Mouse (Mus musculus) CH12F3 (cell line): ENCODE measurements around the gene Dync1li2.

Experiments
- in situ Hi-C: fragments of 300-500 bp; cut with MboI; formaldehyde crosslinking; loops from 2 replicates; pipeline ENCODE4 v1.14.3; 2020; ENCODE audit warnings: low sequenced_read_pairs

The Dync1li2 gene

DNA sequence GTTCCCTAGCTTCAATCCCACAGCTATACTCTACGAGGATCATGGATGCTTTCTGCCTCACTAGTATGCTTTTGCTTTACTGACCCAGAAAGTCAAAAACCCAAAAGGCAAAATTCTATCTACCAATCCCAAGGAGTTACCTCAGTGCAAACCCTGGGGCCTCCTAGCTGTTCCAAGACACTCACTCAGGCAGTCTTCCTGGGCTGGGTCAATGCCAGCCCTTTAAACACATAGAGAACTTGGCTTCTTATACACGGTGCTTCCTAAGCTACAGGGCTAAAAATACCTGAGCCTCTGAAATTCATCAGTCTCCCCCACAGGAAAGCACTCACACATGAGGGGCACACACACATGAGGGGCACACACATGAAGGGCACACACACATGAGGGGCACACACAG, 59.6 kb downstream of the Dync1li2 start:
- in situ Hi-C loops, result no loop called here

DNA sequence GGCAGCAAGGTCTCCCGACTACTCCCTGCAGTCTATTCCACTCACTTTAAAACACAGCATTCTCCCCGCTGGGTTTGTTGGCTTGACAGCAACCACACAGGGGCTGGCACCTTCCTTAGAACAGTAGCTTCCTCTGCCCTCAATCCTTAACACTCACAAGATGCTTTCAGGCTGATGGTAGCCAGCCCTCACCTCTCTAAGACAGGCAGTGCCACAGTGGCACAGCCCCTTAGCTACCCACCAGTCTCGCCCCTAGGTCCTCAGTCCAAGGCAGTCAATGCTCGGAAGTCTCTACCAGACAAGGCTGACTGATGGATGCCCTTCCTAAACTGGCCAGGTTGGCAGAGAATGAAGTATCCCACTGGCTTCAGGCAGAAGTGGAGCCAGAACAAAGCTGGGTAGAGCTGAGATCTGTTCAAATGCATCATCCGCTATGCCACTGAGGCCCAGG, 61.9 kb downstream of the Dync1li2 start:
- in situ Hi-C loops, result no loop called here

DNA sequence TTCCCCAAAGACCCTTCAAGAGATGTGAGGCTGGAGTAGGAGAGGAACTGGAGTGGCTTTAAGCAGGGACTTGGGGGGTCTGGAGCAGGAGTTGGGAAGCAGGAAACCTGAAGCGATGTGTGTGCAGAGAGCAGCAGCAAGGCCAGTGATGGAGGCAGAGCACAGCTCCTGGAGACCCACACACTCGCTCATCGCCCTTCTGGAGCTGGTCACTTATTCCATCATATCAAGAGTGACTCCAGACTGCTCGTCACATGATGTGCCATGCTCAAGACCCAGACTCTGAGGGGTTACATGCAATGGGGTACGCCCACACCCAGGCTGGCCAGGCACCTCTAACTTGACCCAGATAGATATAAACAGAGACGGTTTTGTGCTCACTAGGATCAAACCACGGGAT, 62.6 kb downstream of the Dync1li2 start:
- in situ Hi-C loops, result no loop called here

DNA sequence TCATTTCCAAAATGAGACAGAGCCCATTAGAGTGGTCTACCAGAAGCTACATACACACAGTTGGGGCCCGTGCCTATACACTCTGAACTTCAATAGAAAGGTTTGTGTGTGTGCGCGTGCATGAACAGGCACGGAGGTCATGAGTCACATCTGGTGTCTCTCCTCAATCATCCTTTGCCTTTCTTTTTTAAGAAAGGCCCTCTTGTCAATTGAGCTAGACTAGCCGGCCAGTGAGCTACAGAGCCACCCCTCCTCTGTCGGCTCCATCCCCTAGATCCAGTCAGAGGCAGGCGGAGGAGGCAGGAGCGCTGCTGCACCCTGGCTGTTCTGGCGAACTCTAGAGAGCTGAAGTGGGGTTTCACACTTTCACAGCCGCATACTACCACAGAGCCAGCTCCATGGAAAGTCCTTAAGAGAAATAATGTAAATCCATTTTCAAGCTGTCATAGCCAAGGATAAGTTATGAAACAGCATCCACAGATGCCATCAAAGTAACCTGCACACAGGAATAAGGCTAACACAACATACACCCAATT, 63.5 kb downstream of the Dync1li2 start:
- in situ Hi-C loops, result no loop called here

DNA sequence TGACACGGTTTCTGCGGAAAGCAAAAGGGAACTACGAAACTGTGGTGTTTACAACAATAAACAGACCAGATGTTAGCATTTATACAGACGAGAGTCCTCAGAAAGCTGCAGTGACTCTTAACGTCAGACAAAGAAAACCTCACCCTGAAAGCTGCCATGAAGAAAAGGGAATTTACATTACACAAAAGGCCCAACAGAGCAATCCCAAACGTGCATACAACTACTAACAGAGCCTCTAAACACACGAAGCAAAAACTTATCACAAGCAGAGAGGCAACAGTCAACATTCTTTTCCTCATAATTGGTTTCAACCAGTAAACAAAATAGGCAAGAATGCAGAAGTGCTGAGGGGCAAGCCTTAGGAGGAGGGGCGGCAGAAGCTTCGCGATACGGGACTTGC, 66.2 kb downstream of the Dync1li2 start:
- in situ Hi-C loops, result no loop called here

DNA sequence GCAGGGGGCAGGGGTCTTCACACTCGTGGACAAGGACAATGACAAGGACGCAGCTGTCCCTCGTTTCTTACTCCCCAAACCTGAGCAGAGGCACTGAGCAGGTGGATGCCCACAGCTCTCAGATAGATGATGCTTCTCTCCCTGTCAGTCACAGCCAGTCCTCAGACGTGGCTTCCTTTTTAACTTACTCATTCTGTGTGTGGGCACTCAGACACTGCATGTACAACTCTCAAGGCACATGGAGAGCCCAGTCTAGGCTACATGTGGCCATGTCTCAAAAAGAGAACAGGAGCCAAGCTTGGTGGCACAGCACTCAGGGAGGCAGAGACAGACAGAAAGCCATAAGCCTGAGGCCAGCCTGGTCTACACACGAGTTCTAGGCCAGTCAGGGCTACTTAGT, 66.9 kb downstream of the Dync1li2 start:
- in situ Hi-C loops, result no loop called here

DNA sequence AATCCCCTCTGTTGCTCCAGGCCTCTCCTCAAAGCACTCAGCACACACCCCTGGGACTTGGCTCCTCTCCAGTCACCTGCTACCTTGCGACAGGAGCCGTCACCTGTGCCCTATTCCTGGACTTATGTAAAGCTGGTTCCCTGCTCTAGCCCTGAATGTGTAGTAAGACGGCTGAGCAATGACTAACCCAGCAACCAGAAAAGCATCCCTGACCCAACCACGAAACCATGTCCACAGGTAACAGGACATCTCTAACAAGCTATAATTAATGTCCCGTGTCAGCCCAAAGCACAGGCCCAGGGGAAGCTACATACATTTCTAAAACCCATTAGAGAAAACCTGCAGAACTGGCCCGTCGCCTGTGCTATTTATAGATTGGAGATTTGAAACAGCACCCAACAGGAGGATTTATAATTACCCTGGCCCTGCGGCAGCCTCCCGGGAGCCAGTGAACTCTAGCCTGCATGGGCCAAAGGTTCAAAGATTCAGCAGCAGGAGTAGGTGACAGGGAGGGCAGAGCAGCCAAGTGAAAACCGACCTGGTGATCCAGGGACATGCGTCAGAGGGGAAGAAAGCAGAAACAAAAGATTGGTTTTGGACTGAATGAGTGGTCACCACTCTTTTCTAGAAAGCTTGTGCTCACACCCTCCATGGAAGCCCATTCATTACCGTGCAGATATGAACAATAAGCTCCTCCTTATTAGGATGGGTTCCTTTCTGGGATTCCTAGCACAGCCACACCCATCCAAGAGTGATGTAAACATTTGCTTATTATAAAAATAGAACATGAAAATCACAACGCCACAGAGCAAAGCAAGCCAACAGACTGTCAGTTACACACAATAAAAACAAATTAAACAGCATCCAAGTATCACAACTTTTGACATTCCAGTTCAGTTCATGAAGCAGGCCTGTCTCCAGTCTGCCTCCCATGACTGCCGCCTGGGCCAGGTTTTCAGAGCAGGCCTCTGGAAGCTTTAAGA, 67.7 kb downstream of the Dync1li2 start:
- in situ Hi-C loops, result no loop called here

DNA sequence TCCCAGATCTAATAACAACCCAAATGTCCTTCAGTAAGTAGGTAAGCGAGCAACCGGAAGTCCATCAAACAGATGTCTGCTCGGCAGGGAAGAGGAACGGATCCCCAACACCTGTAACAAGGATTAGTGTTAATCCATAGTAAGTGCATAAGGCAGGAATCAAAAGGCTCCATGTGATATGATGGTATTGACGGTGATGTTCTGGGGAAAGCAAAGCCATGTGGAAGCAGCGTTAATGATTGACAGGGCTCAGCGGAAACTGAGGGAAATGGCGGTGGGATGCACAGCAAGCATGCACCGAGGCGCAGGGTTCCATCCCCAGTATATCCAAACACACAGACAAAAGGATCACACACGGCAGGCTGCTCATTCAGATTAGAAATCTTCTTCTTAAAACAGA, 68.6 kb downstream of the Dync1li2 start:
- in situ Hi-C loops, result no loop called here

DNA sequence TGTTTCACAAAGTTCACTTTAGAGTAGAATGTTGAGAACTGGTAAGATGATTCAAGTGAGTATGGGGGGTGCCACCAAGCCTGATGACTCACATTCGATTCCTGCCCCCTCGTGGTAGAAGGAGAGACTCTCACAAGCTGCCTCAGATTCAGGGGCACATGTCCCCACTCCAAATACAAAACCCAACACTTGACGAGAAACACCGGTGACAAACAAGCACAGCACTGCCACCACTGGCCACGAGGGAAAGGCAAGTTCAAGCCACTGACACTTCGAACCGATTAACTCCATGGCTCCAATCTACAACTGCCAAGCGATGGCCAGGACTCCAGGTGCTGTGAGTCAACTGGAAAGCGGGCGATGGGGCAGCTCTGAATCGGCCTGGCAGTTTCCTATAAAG, 69.1 kb downstream of the Dync1li2 start:
- in situ Hi-C loops, result no loop called here

DNA sequence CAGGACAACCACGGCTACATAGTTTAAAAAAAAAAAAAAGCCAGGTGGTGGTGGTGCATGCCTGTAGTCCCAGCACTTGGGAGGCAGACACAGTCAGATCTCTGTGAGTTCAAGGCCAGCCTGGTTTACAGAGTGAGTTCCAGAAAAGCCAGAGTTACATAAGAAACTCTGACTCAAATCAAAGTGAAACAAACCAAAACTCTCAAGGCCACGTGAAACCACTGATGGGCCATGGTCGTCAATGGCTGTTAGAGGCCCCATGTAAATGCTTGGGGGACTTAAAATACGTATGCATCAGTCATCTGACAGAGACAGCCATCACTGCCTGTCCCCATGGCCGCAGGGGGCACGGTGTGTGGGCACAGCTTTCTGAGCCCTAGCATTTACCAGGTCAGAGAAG, 71.7 kb downstream of the Dync1li2 start:
- in situ Hi-C loops, result no loop called here

DNA sequence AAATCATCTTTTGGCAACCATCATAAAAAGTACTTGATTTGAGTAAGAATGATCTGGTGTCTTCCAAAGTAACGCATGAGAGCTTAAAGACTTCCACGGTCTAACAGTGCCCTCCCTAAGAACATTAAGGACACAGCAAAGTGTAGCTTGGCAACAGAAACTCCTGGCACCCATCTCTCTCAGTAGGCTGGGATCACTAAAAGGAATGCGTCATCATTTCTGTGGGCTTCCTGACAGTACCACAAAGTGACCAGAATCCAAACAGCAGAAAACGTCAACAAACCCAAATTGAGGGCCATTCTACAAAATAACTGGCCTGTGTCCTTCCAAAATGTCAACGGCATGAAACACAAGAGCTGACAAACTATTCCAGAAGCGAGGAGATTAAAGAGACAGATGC, 72.8 kb downstream of the Dync1li2 start:
- in situ Hi-C loops, result no loop called here

DNA sequence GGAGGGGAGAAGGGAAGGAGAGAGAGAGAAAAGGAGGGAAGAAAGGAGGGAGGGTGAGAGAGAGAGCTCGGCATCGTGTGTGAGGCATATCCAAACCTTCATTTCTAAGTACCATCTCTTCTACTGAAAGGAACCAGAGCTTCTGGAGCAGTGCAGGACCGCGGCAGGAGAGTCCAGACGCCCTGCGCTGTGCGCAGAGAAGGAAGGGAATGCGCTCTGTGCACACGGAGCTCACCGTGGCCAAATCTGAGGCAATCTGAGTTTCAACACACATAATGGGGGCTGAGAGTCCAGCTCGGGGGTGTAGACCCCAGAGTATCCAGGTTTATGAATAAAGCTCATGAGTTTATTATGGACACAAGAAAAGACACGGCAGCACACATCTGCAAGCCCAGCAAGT, 73.3 kb downstream of the Dync1li2 start:
- in situ Hi-C loops, result no loop called here
